Mouse (Mus musculus): ENCODE results near the gene Clta. TPM values are rescaled to one million over a fixed set of nuclear protein-coding genes. Genes with fewer than 3 reads are reported as not detected.

Gene Clta
- polyA plus RNA-seq, 1 experiment from 2014 or later: 293 TPM

DNA sequence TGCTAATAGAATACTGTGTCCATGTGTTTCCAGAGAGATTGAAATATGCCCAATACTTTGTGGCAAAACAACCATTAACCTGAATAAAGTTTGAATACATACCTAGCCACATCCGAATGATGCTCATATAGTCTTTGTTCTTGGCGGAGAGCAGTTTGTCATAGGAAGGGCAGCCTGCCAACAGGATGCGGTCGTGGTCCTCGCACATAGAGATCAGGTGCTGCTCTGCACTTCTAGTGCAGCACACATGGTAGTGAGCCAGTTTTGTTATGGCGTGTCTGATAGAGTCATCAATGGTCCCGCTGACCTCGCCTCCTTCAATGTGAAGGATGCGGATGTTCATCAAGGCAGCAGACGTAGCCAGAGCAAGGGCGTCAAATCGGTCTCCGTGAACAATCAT, 55.4 kb downstream of the Clta start:
- peaks cover 5% of the 10 kb centered on the region; the same call in 1 of the 2 replicates for H3K36me3 ChIP-seq (ENCODE audit: insufficient read depth, low read length)
- TF ChIP-seq CTCF (IDR thresholded peaks at IDR 0.05; ENCODE audit: low read depth): no peak
- H3K9me3 ChIP-seq (replicated peaks; ENCODE audit: low read length): no peaks in the 10 kb centered on the region
- 91% methylated on average over 13 of the region's 13 CpGs for WGBS
- no peak overlapping the region for H3K4me2 ChIP-seq (ENCODE audit: low read length)
- no peak overlapping the region for H3K4me3 ChIP-seq (replicated peaks; ENCODE audit: low read depth, low read length)
- no peaks in the 10 kb centered on the region for H3K27me3 ChIP-seq (ENCODE audit: insufficient read depth, low read length)
- H3K4me1 ChIP-seq (replicated peaks; ENCODE audit: insufficient read depth, low read length): no peaks in the 10 kb centered on the region
- no peak overlapping the region for H3K9ac ChIP-seq (ENCODE audit: low read depth, low read length)
- DNase-seq (ENCODE audit: low spot score) (no peak), ATAC-seq (replicated peaks; ENCODE audit: low FRiP score, low read depth) (no peak)
- no peak overlapping the region for H3K27ac ChIP-seq

DNA sequence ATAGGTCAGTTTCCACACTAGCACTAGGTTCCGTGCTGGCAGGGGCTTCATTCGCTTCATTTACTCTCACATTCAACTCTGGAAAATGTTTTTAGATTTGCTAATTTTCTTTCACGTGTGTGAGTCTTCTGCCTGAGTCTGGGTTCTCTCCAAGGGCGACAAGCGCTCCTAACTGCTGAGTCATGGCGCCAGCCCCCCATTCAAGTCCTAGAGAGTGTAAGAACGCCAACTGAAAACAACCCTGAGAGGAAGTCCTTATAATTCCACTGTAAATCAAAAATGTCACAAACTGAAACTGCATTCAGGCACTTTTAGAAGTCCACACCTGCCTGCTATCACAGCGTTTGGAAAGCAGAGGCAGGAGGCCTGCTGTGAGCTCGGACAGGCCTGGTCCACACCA, 57.8 kb downstream of the Clta start:
- Histone ChIP-seq H3K4me2 (ENCODE audit: low read length) (no peak overlapping the region), H3K9ac (ENCODE audit: low read depth, low read length) (no peak overlapping the region), H3K4me1 (replicated peaks; ENCODE audit: insufficient read depth, low read length) (no peaks in the 10 kb centered on the region), H3K27me3 (ENCODE audit: insufficient read depth, low read length) (no peaks in the 10 kb centered on the region), H3K9me3 (replicated peaks; ENCODE audit: low read length) (no peaks in the 10 kb centered on the region), H3K4me3 (replicated peaks; ENCODE audit: low read depth, low read length) (no peak overlapping the region), H3K36me3 (ENCODE audit: insufficient read depth, low read length) (peaks cover 5% of the 10 kb centered on the region; the same call in 1 of the 2 replicates), H3K27ac (no peak overlapping the region)
- ATAC-seq (replicated peaks; ENCODE audit: low FRiP score, low read depth) (no peak), DNase-seq (ENCODE audit: low spot score) (no peak)
- TF ChIP-seq CTCF (IDR thresholded peaks at IDR 0.05; ENCODE audit: low read depth): no peak
- 62% methylated on average over 9 of the region's 9 CpGs for WGBS

DNA sequence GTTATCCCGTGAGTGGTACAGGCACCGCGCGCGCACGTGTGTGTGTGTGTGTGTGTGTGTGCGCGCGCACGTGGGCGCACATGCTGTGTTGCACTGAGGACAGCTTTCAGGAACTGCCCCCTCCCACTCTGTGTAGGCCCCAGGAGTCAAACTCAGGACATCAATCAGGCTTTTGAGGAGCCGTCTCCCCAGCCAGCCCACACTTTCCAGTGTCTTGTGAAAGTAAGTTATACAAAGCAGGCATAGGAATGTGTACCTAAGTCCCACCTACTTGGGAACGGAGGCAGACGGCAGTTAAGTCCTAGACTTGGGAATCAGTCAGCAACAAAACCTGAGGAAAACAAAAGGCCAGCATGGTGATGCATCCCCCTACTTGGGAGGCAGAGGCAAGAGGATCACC, 58.6 kb downstream of the Clta start:
- Histone ChIP-seq H3K4me1 (replicated peaks; ENCODE audit: insufficient read depth, low read length) (no peaks in the 10 kb centered on the region), H3K36me3 (ENCODE audit: insufficient read depth, low read length) (peaks cover 5% of the 10 kb centered on the region; the same call in 1 of the 2 replicates), H3K27me3 (ENCODE audit: insufficient read depth, low read length) (no peaks in the 10 kb centered on the region), H3K9ac (ENCODE audit: low read depth, low read length) (no peak overlapping the region), H3K4me2 (ENCODE audit: low read length) (no peak overlapping the region), H3K4me3 (replicated peaks; ENCODE audit: low read depth, low read length) (no peak overlapping the region), H3K27ac (no peak overlapping the region), H3K9me3 (replicated peaks; ENCODE audit: low read length) (no peaks in the 10 kb centered on the region)
- TF ChIP-seq CTCF (IDR thresholded peaks at IDR 0.05; ENCODE audit: low read depth): no peak
- 83% methylated on average over 14 of the region's 14 CpGs for WGBS
- no peak for ATAC-seq (replicated peaks; ENCODE audit: low FRiP score, low read depth)
- DNase-seq (ENCODE audit: low spot score): no peak

GRCm38 (mm10) chr4:44065355-44066025, 61.2 kb downstream of the Clta start:
- ATAC-seq (replicated peaks; ENCODE audit: low FRiP score, low read depth): peak; percentile 72

DNA sequence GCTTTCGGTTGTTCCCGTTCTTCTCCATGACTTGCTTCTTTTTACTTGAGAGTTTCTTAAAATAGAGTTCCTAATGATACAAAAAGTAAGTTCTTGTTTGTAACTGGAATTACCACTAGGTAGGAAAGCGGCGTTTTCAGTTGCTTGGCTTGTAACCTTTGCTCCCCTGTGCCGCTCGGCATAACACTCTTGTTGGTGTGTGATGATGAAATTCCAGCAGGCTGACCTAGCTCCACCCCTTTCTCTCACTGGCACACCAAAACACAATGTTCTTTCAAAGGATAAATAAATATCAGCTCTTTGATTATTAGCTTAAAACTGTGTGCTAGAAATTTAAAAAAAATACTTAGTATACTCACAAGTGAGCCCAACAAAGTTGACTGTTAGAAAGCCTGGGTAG, 62.6 kb downstream of the Clta start:
- Histone ChIP-seq H3K27ac (no peak overlapping the region), H3K36me3 (ENCODE audit: insufficient read depth, low read length) (0 out of 2 replicates have a peak, but pooled peaks cover 2% of the 10 kb centered on the region), H3K9me3 (replicated peaks; ENCODE audit: low read length) (no peaks in the 10 kb centered on the region), H3K27me3 (ENCODE audit: insufficient read depth, low read length) (no peaks in the 10 kb centered on the region), H3K4me1 (replicated peaks; ENCODE audit: insufficient read depth, low read length) (peaks cover 8% of the 10 kb centered on the region; the same call in 1 of the 2 replicates), H3K9ac (ENCODE audit: low read depth, low read length) (no peak overlapping the region), H3K4me2 (ENCODE audit: low read length) (no peak overlapping the region), H3K4me3 (replicated peaks; ENCODE audit: low read depth, low read length) (no peak overlapping the region)
- TF ChIP-seq CTCF (IDR thresholded peaks at IDR 0.05; ENCODE audit: low read depth): no peak
- 76% methylated on average over 6 of the region's 6 CpGs for WGBS
- no peak for ATAC-seq (replicated peaks; ENCODE audit: low FRiP score, low read depth)
- no peak for DNase-seq (ENCODE audit: low spot score)

More at GRCm38 (mm10) chr4:44065355-44066025, 61.2 kb downstream of the Clta start:
- WGBS: 19% methylated on average over 16 of the region's 16 CpGs
- peak; percentile 93 for DNase-seq (ENCODE audit: low spot score)
- Histone ChIP-seq H3K9ac (ENCODE audit: low read depth, low read length) (peak overlapping the region; percentile 46; the same call in 1 of the 2 replicates), H3K27ac (peak overlapping the region; percentile 26; the same call in 1 of the 2 replicates), H3K4me2 (ENCODE audit: low read length) (peak overlapping the region; percentile 53), H3K4me3 (replicated peaks; ENCODE audit: low read depth, low read length) (no peak overlapping the region), H3K4me1 (replicated peaks; ENCODE audit: insufficient read depth, low read length) (no peaks in the 10 kb centered on the region), H3K36me3 (ENCODE audit: insufficient read depth, low read length) (0 out of 2 replicates have a peak, but pooled peaks cover 2% of the 10 kb centered on the region), H3K9me3 (replicated peaks; ENCODE audit: low read length) (no peaks in the 10 kb centered on the region), H3K27me3 (ENCODE audit: insufficient read depth, low read length) (no peaks in the 10 kb centered on the region)
- TF ChIP-seq CTCF (IDR thresholded peaks at IDR 0.05; ENCODE audit: low read depth): peak; percentile 99

DNA sequence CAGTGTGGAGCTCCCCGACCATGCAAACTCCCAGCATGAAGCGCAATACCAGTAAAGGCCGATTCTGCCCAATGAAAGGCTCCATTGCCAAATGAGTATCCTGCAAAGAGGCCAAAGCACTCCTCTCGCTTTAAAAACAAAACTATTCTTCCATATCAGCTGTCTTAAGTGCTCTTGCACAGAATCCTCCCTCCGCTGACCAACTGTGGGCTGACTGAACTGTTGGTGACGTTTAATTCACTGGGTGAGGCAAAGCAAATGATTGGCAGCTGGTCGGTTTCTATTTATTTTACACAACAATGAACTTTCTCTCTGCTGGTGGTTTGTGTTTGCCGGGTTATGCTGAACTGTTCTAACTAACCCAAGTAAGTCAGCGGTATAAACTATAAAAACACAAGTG, 64.5 kb downstream of the Clta start:
- TF ChIP-seq CTCF (IDR thresholded peaks at IDR 0.05; ENCODE audit: low read depth): no peak
- WGBS: 43% methylated on average over 9 of the region's 9 CpGs
- Histone ChIP-seq H3K27ac (no peak overlapping the region), H3K4me3 (replicated peaks; ENCODE audit: low read depth, low read length) (no peak overlapping the region), H3K27me3 (ENCODE audit: insufficient read depth, low read length) (no peaks in the 10 kb centered on the region), H3K9ac (ENCODE audit: low read depth, low read length) (no peak overlapping the region), H3K4me1 (replicated peaks; ENCODE audit: insufficient read depth, low read length) (peaks cover 8% of the 10 kb centered on the region; the same call in 1 of the 2 replicates), H3K4me2 (ENCODE audit: low read length) (no peak overlapping the region), H3K36me3 (ENCODE audit: insufficient read depth, low read length) (no peaks in the 10 kb centered on the region), H3K9me3 (replicated peaks; ENCODE audit: low read length) (no peaks in the 10 kb centered on the region)
- DNase-seq (ENCODE audit: low spot score) (peak; percentile 38), ATAC-seq (replicated peaks; ENCODE audit: low FRiP score, low read depth) (no peak)

Data from kidney, postnatal 0 days (tissue).